Mouse (Mus musculus): ENCODE measurements at regions not wholly inside any gene's neighbourhood (a gene's known extent, or its start where the extent isn't known, plus 50 kb on each side); places are given as distances from the start of the nearest gene placed in this dataset.

- H3K4me3 ChIP-seq (ENCODE audit: low read depth, low read length) = no peak overlapping the region
- no peaks in the 10 kb centered on the region for H3K4me1 ChIP-seq (ENCODE audit: insufficient read depth)
- DNase-seq (no peak), ATAC-seq (no peak)
- TF ChIP-seq CTCF (IDR thresholded peaks at IDR 0.05; ENCODE audit: low read depth) (no peak), EP300 (IDR thresholded peaks at IDR 0.05; ENCODE audit: low read depth) (no peak)
- no peak overlapping the region for H3K9ac ChIP-seq (replicated peaks)
- no peaks in the 10 kb centered on the region for H3K27me3 ChIP-seq (ENCODE audit: insufficient read depth, low read length)
- 27% methylated on average over 1 of the region's 1 CpGs for WGBS (ENCODE audit: insufficient replicate concordance)
- H3K9me3 ChIP-seq (ENCODE audit: low read length) = no peaks in the 10 kb centered on the region
- H3K36me3 ChIP-seq (replicated peaks; ENCODE audit: insufficient read depth, low read length) = no peaks in the 10 kb centered on the region
- H3K27ac ChIP-seq (ENCODE audit: low read depth) = no peak overlapping the region
- no peak overlapping the region for H3K4me2 ChIP-seq (ENCODE audit: low read depth, low read length)
Measured at GRCm38 (mm10) chr8:113523561-113523960, 111.8 kb upstream of the Mon1b start.

DNA sequence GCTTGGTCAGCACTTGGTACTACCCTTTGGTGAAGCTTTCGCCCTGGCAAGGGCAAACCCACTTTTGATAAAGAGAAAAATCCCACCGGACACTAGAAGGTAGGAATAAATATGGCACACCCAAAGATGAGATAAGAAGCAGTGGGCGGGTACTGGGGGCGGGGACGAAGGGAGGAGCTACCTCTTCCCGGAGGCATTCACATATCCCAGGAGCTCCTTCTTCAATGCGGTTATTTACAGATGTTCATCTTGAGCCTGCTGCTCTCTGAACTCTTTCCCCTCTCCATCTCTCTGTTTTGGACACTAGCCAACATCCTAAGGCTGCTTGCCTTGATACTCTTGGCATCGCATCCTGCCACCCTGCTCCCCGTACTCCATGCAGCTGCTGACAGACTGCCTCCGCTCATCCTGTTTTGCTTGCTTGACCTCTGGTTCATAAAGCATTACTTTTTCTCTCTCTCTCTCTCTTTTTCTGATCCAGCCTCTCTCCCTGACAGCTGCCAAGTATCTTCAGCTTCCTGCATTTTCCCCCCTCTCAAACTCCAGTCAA lies 104.2 kb upstream of the Mon1b start:
- ATAC-seq (no peak), DNase-seq (no peak)
- no peaks in the 10 kb centered on the region for H3K27me3 ChIP-seq (ENCODE audit: insufficient read depth, low read length)
- no peak overlapping the region for H3K4me2 ChIP-seq (ENCODE audit: low read depth, low read length)
- whole genome bisulfite sequencing (ENCODE audit: insufficient replicate concordance) = 68% methylated on average over 10 of the region's 10 CpGs
- H3K9me3 ChIP-seq (ENCODE audit: low read length) = no peaks in the 10 kb centered on the region
- H3K4me1 ChIP-seq (ENCODE audit: insufficient read depth) = no peaks in the 10 kb centered on the region
- H3K36me3 ChIP-seq (replicated peaks; ENCODE audit: insufficient read depth, low read length) = no peaks in the 10 kb centered on the region
- no peak overlapping the region for H3K4me3 ChIP-seq (ENCODE audit: low read depth, low read length)
- no peak overlapping the region for H3K27ac ChIP-seq (ENCODE audit: low read depth)
- no peak overlapping the region for H3K9ac ChIP-seq (replicated peaks)
- TF ChIP-seq CTCF (IDR thresholded peaks at IDR 0.05; ENCODE audit: low read depth) = no peak
- no peak for TF ChIP-seq EP300 (IDR thresholded peaks at IDR 0.05; ENCODE audit: low read depth)

GRCm38 (mm10) chr8:113532881-113533280 lies 102.5 kb upstream of the Mon1b start:
- no peak for ATAC-seq
- 32% methylated on average over 4 of the region's 4 CpGs for WGBS (ENCODE audit: insufficient replicate concordance)

GRCm38 (mm10) chr8:113541437-113541836 lies 94.0 kb upstream of the Mon1b start:
- no peaks in the 10 kb centered on the region for H3K27me3 ChIP-seq (ENCODE audit: insufficient read depth, low read length)
- no peak for ATAC-seq
- no peaks in the 10 kb centered on the region for H3K36me3 ChIP-seq (replicated peaks; ENCODE audit: insufficient read depth, low read length)
- H3K9me3 ChIP-seq (ENCODE audit: low read length) = no peaks in the 10 kb centered on the region
- WGBS (ENCODE audit: insufficient replicate concordance) = 81% methylated on average over 6 of the region's 6 CpGs
- H3K4me3 ChIP-seq (ENCODE audit: low read depth, low read length) = no peak overlapping the region
- no peaks in the 10 kb centered on the region for H3K4me1 ChIP-seq (ENCODE audit: insufficient read depth)
- DNase-seq = no peak
- no peak overlapping the region for H3K9ac ChIP-seq (replicated peaks)
- H3K27ac ChIP-seq (ENCODE audit: low read depth) = no peak overlapping the region
- TF ChIP-seq EP300 (IDR thresholded peaks at IDR 0.05; ENCODE audit: low read depth) (no peak), CTCF (IDR thresholded peaks at IDR 0.05; ENCODE audit: low read depth) (no peak)
- no peak overlapping the region for H3K4me2 ChIP-seq (ENCODE audit: low read depth, low read length)

More at GRCm38 (mm10) chr8:113532881-113533280, 102.5 kb upstream of the Mon1b start:
- H3K27ac ChIP-seq (ENCODE audit: low read depth) = no peak overlapping the region
- H3K4me2 ChIP-seq (ENCODE audit: low read depth, low read length) = no peak overlapping the region
- no peak for TF ChIP-seq EP300 (IDR thresholded peaks at IDR 0.05; ENCODE audit: low read depth)
- TF ChIP-seq CTCF (IDR thresholded peaks at IDR 0.05; ENCODE audit: low read depth) = no peak
- H3K27me3 ChIP-seq (ENCODE audit: insufficient read depth, low read length) = no peaks in the 10 kb centered on the region
- no peak overlapping the region for H3K4me3 ChIP-seq (ENCODE audit: low read depth, low read length)
- H3K9ac ChIP-seq (replicated peaks) = no peak overlapping the region
- DNase-seq = no peak
- H3K9me3 ChIP-seq (ENCODE audit: low read length) = no peaks in the 10 kb centered on the region
- no peaks in the 10 kb centered on the region for H3K36me3 ChIP-seq (replicated peaks; ENCODE audit: insufficient read depth, low read length)
- no peaks in the 10 kb centered on the region for H3K4me1 ChIP-seq (ENCODE audit: insufficient read depth)

- Histone ChIP-seq H3K4me2 (ENCODE audit: low read depth, low read length) (no peak overlapping the region), H3K4me3 (ENCODE audit: low read depth, low read length) (no peak overlapping the region), H3K36me3 (replicated peaks; ENCODE audit: insufficient read depth, low read length) (no peaks in the 10 kb centered on the region), H3K27me3 (ENCODE audit: insufficient read depth, low read length) (no peaks in the 10 kb centered on the region), H3K9me3 (ENCODE audit: low read length) (no peaks in the 10 kb centered on the region), H3K27ac (ENCODE audit: low read depth) (no peak overlapping the region), H3K4me1 (ENCODE audit: insufficient read depth) (no peaks in the 10 kb centered on the region), H3K9ac (replicated peaks) (no peak overlapping the region)
- no peak for TF ChIP-seq EP300 (IDR thresholded peaks at IDR 0.05; ENCODE audit: low read depth)
- ATAC-seq = no peak
- DNase-seq = no peak
- 65% methylated on average over 3 of the region's 3 CpGs for WGBS (ENCODE audit: insufficient replicate concordance)
Measured at GRCm38 (mm10) chr8:113542082-113542481, 93.3 kb upstream of the Mon1b start.

- ATAC-seq (no peak), DNase-seq (no peak)
- Histone ChIP-seq H3K36me3 (replicated peaks; ENCODE audit: insufficient read depth, low read length) (no peaks in the 10 kb centered on the region), H3K9me3 (ENCODE audit: low read length) (no peaks in the 10 kb centered on the region), H3K4me2 (ENCODE audit: low read depth, low read length) (no peak overlapping the region), H3K4me1 (ENCODE audit: insufficient read depth) (no peaks in the 10 kb centered on the region), H3K27me3 (ENCODE audit: insufficient read depth, low read length) (no peaks in the 10 kb centered on the region), H3K4me3 (ENCODE audit: low read depth, low read length) (no peak overlapping the region), H3K27ac (ENCODE audit: low read depth) (no peak overlapping the region), H3K9ac (replicated peaks) (no peak overlapping the region)
- WGBS (ENCODE audit: insufficient replicate concordance) = 57% methylated on average over 2 of the region's 2 CpGs
- no peak for TF ChIP-seq EP300 (IDR thresholded peaks at IDR 0.05; ENCODE audit: low read depth)
Measured at GRCm38 (mm10) chr8:113542713-113543112, 92.7 kb upstream of the Mon1b start.

- Histone ChIP-seq H3K36me3 (replicated peaks; ENCODE audit: insufficient read depth, low read length) (no peaks in the 10 kb centered on the region), H3K4me1 (ENCODE audit: insufficient read depth) (no peaks in the 10 kb centered on the region), H3K4me2 (ENCODE audit: low read depth, low read length) (no peak overlapping the region), H3K9me3 (ENCODE audit: low read length) (0 out of 2 replicates have a peak, but pooled peaks cover 2% of the 10 kb centered on the region), H3K4me3 (ENCODE audit: low read depth, low read length) (no peak overlapping the region), H3K27ac (ENCODE audit: low read depth) (no peak overlapping the region), H3K9ac (replicated peaks) (no peak overlapping the region), H3K27me3 (ENCODE audit: insufficient read depth, low read length) (no peaks in the 10 kb centered on the region)
- 78% methylated on average over 7 of the region's 7 CpGs for WGBS (ENCODE audit: insufficient replicate concordance)
- no peak for ATAC-seq
- no peak for DNase-seq
- TF ChIP-seq EP300 (IDR thresholded peaks at IDR 0.05; ENCODE audit: low read depth) (no peak), CTCF (IDR thresholded peaks at IDR 0.05; ENCODE audit: low read depth) (no peak)
Measured at GRCm38 (mm10) chr8:113549200-113549599, 86.2 kb upstream of the Mon1b start.

Measured in liver, postnatal 0 days (tissue).